Mouse (Mus musculus): ENCODE data around the gene Skil.
A peak's percentile ranks its signal among the peaks of the same experiment; 100 is the strongest.
"Not testable (repeated sequence)": the region's sequence is repeated elsewhere in the genome, so short reads cannot be mapped to it uniquely, and the experiment has no call there.

The Skil gene

DNA sequence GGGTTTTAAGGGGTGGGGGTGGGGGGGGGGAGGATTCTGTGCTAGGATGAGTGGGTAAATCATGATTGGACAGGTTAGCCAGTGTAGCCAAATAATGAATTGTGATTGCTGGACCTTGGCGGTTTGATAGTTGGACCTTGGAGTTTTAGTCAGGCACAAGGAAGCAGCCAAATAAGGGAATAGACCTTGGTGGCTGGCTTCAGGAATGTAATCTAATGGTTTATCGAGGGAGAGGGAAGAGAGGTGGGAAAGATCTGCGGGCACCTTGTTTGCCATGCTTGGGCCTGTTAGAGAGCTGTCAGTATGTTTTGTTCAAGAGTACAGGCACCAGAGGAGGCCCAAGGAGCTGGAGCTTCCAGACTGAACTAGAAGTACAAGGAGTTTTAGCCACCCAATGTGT lies 32.0 kb downstream of the Skil start:
- no peak for DNase-seq (ENCODE audit: low spot score in 2 of 2)

DNA sequence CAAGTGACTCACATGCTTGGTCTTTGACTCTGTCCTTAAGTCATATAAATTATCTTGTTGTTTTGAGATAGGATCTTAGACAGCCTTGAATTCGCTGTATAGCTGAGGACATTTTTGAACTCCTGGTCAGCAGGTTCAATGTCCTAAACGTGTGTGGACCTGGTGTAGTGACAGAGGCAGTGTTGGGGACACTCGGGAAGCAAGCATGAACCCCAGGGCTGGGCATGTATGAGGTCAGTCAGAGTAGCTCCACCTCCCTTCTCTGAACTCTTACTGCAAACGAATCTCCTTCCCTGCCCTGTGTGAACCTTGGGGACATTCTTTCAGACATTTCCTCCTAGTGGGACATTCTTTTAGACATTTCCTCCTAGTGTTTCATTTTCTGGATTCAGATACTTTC lies 34.9 kb downstream of the Skil start:
- no peak for DNase-seq (ENCODE audit: low spot score in 2 of 2)

DNA sequence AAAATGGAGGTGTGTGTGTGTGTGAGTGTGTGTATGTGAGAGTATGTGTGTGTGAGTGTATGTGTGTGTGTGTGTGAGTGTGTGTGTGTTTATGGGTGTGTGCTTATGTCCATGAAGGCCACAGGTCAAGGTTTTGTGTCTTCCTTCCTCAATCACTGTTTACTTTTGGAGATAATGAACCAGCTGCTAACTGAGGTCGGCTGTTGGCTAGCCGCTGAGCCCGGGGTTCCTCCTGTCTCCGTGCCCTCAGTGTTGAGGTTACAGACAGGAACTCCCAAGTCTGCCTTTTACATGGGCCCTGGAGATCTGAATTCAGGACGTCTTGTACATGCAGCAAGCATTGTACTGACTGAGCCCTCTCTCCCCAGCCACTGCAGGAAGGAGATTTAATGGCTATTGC lies 38.8 kb downstream of the Skil start:
- no peak for DNase-seq (ENCODE audit: low spot score in 2 of 2)

DNA sequence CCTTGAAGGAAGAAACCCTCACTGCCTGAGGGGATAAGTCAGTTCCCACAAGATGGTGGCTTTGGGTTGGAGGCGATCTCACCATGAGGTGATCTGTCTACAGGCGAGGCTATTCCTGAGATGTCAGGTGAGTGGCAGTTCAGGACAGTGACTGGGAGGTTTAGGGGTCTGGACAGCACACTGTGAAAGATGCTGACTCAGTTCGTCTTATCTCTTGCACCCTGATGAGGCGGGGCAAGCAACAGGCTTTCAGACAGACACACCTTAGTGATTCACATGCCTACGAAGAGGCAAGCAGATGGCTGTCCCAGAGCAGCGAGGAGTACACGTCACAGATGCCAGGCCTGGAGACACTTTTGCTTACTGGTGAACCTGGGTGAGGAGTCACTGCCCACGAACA lies 39.4 kb downstream of the Skil start:
- DNase-seq (ENCODE audit: low spot score in 2 of 2), result no peak

DNA sequence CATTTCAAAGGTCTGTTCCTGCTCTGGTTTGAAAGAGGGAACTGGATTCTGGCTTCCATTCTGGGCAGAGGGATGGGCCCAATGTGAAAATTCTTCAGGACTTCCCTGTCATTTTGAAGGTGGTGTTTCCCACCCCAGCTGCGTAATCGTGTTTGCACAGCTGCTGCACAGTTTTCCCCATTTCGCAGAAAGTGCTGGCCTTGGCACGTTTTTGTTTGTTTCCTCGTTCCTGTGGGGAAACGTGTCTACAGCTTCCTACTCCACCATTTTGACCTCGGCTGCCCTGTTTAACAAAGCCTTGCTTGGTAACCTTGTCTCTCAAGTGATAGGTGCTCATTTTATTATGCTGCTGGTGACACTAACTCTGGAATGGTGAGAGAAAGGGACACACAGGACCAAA lies 39.8 kb downstream of the Skil start:
- no peak for DNase-seq (ENCODE audit: low spot score in 2 of 2)

DNA sequence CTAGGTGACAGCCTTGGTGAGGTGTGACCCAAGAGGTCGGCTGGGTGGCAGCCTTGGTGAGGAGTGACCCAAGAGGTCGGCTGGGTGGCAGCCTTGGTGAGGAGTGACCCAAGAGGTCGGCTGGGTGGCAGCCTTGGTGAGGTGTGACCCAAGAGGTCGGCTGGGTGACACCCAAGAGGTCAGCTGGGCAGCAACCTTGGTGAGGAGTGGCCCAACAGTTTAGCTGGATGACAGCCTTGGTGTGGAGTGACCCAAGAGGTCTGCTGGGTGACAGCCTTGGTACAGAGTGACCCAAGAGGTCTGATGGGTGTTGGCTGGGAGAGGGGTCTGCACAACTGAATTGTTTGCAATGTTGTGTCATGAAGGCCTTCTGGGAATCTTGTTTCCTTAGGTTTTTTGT lies 41.7 kb downstream of the Skil start:
- DNase-seq (ENCODE audit: low spot score in 2 of 2), result not testable (repeated sequence)

DNA sequence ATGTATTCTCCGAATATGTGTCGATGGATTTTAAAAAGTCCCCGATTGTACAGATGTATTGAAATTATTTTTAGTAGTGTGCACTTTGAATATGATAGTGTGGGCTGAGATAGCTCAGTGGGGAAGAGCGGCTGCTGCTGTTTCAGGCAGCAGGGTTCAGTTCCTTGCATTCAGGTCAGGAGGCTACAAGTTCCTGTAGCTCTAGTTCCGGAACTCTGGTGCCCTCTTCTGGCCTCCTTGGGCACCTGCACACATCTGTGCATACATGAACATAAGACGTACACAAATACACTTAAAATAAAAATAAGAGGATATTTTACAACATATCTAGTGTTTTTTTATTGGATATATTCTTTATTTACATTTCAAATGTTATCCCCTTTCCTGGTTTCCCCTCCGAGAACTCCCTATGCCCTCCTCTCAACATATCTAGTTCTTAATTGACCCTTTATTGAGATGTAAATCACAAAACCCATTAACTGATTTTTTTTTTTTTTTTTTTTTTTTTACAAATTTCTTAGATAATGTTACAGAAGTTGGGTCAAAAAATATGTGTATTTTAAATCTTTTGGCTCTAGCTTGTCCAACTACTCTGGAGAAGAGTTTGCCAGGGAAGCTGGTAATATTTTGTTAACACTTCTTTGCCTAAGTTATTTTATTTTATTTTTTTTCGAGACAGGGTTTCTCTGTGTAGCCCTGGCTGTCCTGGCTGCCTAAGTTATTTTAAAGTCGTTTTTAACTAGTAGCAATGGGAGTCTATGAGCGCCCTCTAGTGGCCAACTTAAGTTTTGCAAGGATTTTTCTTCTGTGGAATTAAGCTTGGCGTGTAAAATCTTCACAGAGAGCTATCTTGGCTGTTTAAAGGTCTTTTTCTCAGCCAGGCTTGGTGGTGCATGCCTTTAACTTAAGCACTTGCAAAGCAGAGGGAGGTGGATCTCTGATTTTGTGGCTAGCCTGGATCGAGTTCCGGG lies 43.9 kb downstream of the Skil start:
- peak in 1 of 2 experiments; percentile 67 for DNase-seq (ENCODE audit: low spot score in 2 of 2)

DNA sequence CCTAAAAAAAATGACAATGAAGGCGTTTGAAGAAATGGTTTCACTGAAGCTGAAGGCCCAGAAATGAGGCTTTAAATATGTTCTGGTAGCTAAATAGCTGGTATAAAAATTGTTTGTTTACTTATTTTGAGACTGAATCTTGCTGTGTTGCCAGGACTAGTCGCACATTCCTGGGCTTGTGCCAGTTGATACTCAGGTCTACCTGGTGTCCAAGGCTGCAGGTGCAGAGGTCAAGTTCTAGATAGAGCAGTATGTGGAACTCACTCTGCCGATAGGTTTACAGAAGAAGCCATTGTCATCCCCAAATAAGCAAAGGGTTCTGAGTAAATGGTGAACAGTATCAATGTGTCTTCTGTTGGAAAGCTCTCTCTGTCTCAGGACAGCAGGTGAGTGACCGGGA lies 46.8 kb downstream of the Skil start:
- no peak for DNase-seq (ENCODE audit: low spot score in 2 of 2)

DNA sequence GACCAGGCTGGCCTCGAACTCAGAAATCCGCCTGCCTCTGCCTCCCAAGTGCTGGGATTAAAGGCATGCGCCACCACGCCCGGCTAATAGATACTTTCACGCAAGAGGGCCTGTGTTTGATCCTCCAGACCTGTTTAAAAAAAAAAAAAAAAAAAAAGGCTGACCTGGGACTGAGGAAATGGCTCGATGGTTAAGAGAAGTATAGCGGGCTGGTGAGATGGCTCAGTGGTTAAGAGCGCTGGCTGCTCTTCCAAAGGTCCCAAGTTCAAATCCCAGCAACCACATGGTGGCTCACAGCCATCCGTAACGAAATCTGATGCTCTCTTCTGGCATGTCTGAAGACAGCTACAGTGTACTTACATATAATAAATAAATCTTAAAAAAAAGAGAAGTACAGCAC lies 50.4 kb downstream of the Skil start:
- DNase-seq (ENCODE audit: low spot score in 2 of 2), result not testable (repeated sequence)

DNA sequence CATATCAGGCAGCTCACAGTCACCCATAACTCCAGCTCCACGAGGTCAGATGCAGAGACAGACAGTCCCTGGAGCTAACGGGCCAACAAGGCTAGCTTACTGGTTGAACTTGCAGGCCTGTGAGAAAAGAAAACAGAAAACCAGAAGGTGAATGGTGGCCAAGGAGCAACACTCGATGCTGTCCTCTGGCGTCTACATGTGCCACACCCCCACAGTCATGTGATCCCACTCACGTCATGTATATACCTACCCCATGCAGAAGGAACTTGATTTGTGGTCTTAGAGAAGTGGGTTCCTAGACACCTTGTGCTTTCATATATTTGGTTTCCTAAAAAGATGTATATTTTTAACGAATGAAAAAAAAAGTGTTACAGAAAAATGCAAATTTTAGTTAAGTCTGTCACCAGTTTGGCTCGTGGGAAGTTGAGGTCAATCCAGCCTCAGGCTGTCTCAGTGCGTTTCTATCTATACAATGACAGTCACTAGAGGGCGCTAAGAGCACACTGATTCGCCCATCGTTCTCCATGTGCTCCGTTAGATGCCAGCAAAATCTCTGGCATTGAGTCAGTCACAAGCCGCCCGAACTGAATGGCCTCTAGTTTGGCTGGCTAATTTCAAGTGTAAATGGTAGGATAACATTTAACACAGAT lies 50.9 kb downstream of the Skil start:
- DNase-seq (ENCODE audit: low spot score in 2 of 2), result peak; percentile 52 to 67

DNA sequence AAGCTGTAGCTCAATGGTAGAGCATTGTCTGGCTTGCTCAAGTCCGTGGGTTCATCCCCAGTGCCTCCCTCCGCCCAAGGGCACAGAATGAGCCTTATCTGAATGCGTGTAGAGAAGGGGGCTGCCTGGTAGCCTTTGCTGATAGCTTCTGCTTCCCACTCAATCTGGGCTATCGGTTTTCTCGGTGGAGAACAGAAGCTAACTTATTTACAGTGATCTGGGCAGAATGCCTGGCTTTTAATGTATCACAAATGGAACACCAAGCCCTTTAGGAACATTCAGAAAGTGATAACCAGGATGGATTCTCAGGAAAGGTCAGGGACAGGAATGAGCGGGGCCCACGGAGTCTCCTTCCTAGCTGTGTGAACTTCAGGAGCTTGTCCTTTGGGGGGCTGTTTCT lies 53.7 kb downstream of the Skil start:
- no peak for DNase-seq (ENCODE audit: low spot score in 2 of 2)

DNA sequence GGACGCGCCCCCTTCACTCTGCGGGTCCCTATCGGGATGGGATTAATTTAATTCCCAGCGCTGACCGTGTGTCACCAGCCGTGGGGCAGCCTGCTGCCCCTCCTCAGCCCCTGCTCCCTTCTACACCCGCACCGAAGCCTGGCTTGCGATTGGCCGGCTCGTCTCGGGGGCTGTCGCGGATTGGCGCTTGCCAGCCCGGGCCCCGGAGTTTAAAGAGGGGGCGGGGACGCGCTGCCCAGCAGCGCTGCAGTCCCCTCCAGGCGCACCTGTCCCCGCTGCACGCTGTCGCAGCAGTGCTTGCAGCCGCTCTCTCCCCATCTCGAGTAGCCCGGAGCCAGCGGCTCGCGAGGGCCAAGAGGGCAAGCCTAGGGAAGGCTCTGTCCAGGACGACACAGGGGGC lies 54.8 kb downstream of the Skil start, which contains the start of gene Cldn11:
TSS of gene Cldn11 (plus strand) at position 215 of the 400 bp plus-strand sequence.
- DNase-seq (ENCODE audit: low spot score in 2 of 2), result peak in 1 of 2 experiments; percentile 33

DNA sequence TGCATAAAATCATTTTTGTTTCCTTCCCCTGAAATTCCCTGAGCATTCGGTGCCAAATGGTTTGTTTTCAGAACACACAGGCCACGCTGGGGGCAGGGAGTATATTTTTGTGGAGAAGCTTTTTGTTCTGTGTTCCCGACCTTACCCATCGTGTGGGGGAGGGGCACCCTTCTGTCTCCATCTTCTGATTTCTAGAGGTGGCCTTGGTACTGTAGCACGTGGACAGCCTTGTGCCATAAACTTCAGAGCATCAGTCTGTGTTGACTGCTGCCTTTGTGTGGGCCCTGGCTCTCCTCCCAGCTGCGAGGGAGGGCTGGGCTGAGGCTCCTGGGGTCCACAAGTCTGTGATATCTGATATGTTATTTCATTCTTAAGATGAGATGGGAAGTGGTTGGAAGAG lies 57.2 kb downstream of the Skil start:
- DNase-seq (ENCODE audit: low spot score in 2 of 2), result no peak

DNA sequence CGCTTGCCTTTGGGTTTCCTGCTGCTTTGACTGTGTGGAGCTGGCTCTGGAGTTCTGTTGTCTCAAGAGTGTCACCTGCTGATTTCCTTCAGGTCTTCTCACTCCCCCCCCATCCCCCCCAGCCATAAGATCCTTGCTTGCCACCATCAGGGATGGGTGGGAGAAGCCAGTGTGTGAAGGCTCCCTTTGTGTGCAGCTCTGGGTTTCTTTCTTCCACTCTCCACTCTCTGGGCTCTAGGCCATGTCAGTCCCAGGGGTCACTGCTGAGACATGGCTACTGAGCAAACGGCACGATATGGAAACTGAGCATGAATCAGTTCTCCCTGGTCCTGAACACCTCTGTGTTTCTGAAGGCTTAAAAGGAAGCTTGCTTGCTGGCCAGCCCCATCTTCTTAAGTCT lies 61.3 kb downstream of the Skil start:
- no peak for DNase-seq (ENCODE audit: low spot score in 2 of 2)

DNA sequence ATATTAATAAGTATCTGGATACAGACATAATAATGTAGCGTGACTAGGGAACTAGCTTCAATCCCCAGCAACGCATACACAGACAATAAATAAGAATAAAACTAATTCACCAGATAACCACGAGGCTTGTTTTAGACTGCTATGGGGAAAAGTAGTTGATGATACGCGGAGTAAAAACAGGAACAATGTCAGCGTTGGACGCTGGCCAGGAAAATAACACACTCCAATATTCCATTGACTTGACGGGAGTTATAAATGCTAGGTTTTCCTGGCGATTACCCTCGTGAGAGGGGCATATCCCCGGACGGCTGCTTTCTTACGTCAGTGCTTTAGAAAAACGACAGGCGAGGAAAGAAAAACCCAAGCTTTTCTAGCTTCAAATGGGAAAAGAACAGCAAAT lies 62.9 kb downstream of the Skil start:
- no peak for DNase-seq (ENCODE audit: low spot score in 2 of 2)

DNA sequence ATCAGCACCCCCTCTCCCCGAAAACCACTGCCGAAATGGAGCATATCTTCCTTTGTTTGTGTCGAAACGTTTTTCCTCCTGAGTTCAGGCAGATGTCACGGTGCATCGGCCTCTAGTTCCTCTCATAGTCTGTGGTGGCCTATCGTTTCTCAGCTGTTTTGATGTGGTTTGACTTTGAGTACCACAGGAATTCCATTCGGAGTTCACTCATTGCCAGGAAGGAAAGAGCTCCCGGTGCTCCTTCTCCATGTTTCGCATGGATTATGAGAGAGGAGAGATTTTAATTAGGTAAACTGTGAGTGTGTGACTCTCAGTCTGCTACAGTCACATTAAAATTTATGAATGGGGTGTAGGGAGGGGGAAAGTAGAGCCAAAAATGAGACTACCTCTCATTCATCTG lies 65.2 kb downstream of the Skil start:
- DNase-seq (ENCODE audit: low spot score in 2 of 2), result no peak

DNA sequence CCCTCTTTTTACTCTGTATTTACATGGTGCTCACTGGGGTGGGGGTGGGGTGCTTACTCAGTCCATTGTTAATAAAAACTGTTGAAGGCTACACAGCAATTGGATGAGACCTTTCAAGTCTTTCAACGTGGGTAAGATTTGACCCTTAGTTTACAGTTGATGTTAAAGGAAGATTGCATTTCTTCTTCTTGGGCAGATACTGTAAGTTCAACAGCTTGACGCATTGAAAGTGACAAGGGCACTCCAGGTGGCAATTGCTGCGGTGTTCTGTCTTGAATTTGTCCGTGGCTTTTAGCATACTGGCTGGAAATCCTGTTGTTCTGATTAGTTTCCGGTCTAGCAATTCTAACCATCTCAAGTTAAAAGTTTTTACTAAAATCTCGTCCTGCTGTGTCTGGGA lies 66.5 kb downstream of the Skil start:
- DNase-seq (ENCODE audit: low spot score in 2 of 2), result no peak

DNA sequence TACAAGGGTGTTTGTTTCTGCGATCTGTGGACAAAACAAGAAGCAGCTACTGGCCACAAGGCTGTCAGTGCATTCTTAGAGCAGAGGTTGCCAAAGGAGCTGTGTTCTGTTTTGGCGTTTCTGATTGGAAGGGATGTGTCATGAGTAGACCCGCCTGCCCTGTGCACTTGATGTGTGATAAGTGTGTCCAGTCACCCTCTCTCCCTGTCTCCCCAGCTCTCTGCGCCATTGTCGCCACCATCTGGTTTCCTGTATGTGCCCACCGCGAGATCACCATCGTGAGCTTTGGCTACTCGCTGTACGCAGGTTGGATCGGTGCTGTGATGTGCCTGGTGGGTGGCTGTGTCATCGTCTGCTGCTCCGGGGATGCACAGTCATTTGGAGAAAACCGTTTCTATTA lies 68.0 kb downstream of the Skil start:
- DNase-seq (ENCODE audit: low spot score in 2 of 2), result no peak

DNA sequence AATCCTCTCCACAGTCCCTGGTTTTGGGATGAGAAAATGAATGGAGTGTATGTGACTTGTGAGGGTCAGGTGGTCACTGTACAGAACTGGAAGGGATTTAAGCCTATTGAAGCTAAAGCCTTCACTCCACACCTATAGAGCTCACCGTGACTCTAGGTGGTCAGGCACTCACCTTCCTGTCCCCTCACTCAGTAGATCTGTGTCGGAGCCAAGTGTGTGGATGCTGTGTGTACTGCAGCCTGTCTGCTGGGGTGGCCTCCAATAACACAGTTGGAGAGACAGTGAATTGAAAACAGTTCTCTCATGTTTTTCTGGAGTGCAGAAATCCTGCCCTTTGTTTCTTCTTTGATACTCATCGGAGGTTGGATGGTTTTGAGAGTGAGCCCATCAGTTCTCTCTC lies 70.9 kb downstream of the Skil start:
- DNase-seq (ENCODE audit: low spot score in 2 of 2), result no peak

DNA sequence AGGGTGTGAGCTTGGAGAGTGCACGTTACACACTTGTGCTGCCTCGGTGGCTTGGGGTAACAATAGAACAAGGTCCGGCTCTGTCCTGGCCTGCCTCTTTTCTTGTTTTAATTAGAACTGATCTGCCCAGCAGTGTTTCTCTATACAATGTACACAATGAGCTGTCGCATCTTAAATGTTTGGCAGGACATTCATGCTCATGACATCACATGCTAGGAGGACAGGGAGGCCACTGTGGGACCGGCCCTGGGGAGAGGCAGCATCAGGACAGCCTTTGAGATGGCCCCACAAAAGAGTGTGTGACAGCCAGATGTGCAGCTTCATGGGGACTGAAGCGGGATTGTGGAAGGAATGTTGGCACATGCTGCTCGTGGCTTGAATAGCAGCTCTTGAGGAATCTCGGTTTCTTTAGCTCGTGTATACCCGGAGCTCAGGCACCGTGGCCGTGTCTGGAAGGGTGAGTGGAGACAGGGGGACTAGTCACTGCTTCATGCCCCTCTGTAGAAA lies 71.6 kb downstream of the Skil start:
- DNase-seq (ENCODE audit: low spot score in 2 of 2), result peak; percentile 27 to 48
